Mouse (Mus musculus) stomach, embryonic 14.5 days (tissue): ENCODE measurements around the gene Bclaf1. TPM values are rescaled to one million over a fixed set of nuclear protein-coding genes. Genes with fewer than 3 reads are reported as not detected.

Source experiments
- ATAC-seq: fragments of 200-750 bp; cut with Nextera tagmentation; 2 replicates; pipeline ENCODE4 v1.8.0; 2017; ENCODE audit warnings: low read depth, moderate TSS enrichment; ENCODE audit not compliant: insufficient number of reproducible peaks, insufficient read depth, low FRiP score
- H3K27ac ChIP-seq: fragments of 300-500 bp; sonication (generic); 2 replicates; pipeline ENCODE4 v1.5.1; 2014; ENCODE audit warnings: mild to moderate bottlenecking, low read length, moderate library complexity, mixed read lengths
- H3K27me3 ChIP-seq: fragments of 300-500 bp; sonication (generic); 2 replicates; pipeline ENCODE4 v1.6.1; 2014; ENCODE audit warnings: low read length, control low read depth, mixed read lengths; ENCODE audit not compliant: control insufficient read depth, insufficient read depth
- H3K36me3 ChIP-seq: fragments of 300-500 bp; sonication (generic); 2 replicates; pipeline ENCODE4 v1.6.1; 2014; ENCODE audit warnings: mild to moderate bottlenecking, control low read depth, low read length, moderate library complexity, mixed read lengths; ENCODE audit not compliant: control insufficient read depth, insufficient read depth
- H3K4me1 ChIP-seq: fragments of 300-500 bp; sonication (generic); 2 replicates; pipeline ENCODE4 v1.6.1; 2014; ENCODE audit warnings: low read length, control low read depth, mixed read lengths; ENCODE audit not compliant: control insufficient read depth, insufficient read depth
- H3K4me2 ChIP-seq: fragments of 300-500 bp; sonication (generic); replicated peaks from 2 replicates; pipeline ENCODE4 v1.6.1; 2014; ENCODE audit warnings: low read depth, low read length, control low read depth
- H3K4me3 ChIP-seq: fragments of 300-500 bp; sonication (generic); 2 replicates; pipeline ENCODE4 v1.5.1; 2014; ENCODE audit warnings: low read depth, low read length, control low read depth
- H3K9ac ChIP-seq: fragments of 300-500 bp; sonication (generic); replicated peaks from 2 replicates; pipeline ENCODE4 v1.6.1; 2014; ENCODE audit warnings: low read depth, mild to moderate bottlenecking, control low read depth, low read length, moderate library complexity, mixed read lengths
- H3K9me3 ChIP-seq: fragments of 300-500 bp; sonication (generic); 2 replicates; pipeline ENCODE4 v1.6.1; 2016; ENCODE audit warnings: low read depth, low read length, control low read depth; ENCODE audit not compliant: control insufficient read depth
- WGBS: fragments of 180-500 bp; shearing (Covaris S2); extraction: QIAGEN DNeasy Blood & Tissue Kit; methylation state at CpG from one replicate; pipeline ENCODE4 v1.1.7; 2014; 5-methylcytosine and 5-hydroxymethylcytosine counted together
- polyA plus RNA-seq: library from polyadenylated mRNA; unstranded; fragments of >200 nt; fragmentation: Nextera tagmentation; extraction: Ambion mirVana; gene quantifications from 2 replicates; pipeline ENCODE4 v1.2.1, GENCODE M21; 2014

Gene Bclaf1
- polyA plus RNA-seq, 1 experiment from 2014 or later = 149 TPM

DNA sequence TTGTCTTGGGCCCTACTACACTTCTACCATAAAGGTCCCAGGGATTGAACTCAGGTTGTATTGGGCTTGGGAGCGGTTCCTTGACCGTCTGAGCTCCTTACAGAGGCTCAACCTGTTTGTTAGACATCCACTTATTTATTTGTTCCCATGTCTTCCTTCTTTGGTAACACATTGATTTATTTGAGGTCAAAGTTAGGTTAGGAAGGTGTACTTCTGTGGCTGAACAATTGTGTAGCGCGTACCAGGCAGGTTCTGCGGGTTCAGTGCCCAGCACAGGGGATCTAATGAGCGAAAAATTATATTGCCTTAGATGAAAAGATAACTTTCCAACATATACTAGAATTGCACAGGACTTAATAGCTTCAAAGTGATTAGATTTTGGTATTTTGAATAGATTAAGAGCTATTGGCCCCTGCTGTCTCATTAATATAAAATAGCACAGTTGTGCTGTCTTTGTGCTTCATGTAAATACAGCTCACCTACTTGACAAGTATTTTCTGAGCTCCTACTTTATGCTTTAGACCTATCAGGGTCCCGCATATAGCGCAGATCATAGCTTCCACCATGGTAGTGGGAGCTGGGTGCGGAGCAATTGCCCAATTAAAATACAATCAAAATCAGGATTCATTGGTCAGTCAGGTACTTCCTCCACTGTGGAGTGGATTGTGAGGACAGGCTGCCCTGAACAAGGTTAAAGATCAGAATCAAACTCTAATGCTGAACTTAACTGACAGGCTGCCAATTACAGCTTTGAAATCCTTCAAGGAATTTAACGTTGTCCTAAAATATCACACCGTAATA lies 1.1 kb upstream of the Bclaf1 start:
- no peak for ATAC-seq
- H3K27ac ChIP-seq = peak overlapping the region; percentile 98
- peak overlapping the region; percentile 92 for H3K4me3 ChIP-seq
- H3K4me2 ChIP-seq = peak overlapping the region; percentile 54
- H3K9me3 ChIP-seq = no peaks in the 10 kb centered on the region
- WGBS = 39% methylated on average over 11 of the region's 11 CpGs
- no peaks in the 10 kb centered on the region for H3K27me3 ChIP-seq
- H3K4me1 ChIP-seq = peaks cover 9% of the 10 kb centered on the region; the same call in 1 of the 2 replicates
- no peaks in the 10 kb centered on the region for H3K36me3 ChIP-seq
- H3K9ac ChIP-seq = peak overlapping the region; percentile 55

DNA sequence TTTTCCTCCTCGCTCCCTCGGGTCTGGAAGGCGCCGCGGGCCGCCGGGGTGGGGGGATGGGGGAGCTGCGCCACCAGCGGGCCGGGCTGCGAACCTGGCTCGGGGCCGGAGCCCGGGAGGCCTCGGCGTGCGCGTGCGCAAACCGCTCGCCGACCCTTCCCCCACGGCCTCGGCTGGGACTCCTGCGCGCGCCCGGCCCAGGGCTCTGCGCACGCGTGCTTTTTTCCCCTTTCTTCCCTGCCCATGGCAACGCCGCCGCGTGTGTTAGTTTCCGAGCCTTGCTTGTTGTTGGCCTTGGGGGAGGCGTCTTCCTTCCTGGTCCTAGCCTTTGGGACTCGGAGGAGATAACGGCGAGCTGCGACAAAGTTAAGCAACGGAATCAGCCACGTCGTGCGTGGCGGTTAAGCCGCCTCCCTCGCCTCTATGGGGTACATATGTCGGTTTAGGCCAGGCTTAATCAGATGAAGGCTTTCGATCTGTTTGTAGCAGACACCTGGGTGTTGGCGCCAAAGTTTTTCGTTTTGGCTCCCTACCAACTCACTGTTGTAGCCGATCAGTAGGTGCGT lies 550 bp downstream of the Bclaf1 start:
- peak; percentile 68 for ATAC-seq
- H3K4me2 ChIP-seq = peak overlapping the region; percentile 57
- peak overlapping the region; percentile 92 for H3K4me3 ChIP-seq
- H3K27me3 ChIP-seq = no peaks in the 10 kb centered on the region
- H3K27ac ChIP-seq = peak overlapping the region; percentile 98
- no peaks in the 10 kb centered on the region for H3K9me3 ChIP-seq
- H3K9ac ChIP-seq = peak overlapping the region; percentile 93
- peaks cover 3% of the 10 kb centered on the region; the same call in 1 of the 2 replicates for H3K36me3 ChIP-seq
- under 1% methylated on average over 52 of the region's 54 CpGs for WGBS
- H3K4me1 ChIP-seq = peaks cover 9% of the 10 kb centered on the region; the same call in 1 of the 2 replicates

DNA sequence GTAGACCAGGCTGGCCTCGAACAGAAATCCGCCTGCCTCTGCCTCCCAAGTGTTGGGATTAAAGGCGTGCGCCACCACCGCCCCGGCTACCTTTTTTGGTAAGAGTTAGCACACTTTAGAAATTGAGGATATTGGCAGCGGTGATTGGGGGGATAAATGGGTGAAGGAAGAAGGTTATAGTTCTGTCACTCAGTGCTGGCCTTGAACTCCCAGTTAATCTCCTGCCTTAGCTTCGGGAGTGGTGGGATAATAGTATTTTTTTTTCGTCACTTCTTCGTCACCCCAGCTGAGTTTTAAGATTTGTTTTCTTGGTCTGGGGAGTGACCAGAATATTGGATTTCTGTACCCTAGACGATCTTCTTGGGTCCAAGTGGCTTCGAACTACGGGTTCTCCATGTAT lies 1.2 kb downstream of the Bclaf1 start:
- Histone ChIP-seq H3K9me3 (no peaks in the 10 kb centered on the region), H3K9ac (peak overlapping the region; percentile 93; the same call in 1 of the 2 replicates), H3K4me2 (peak overlapping the region; percentile 57), H3K36me3 (peaks cover 9% of the 10 kb centered on the region; the same call in 1 of the 2 replicates), H3K4me1 (peaks cover 9% of the 10 kb centered on the region; the same call in 1 of the 2 replicates), H3K27me3 (no peaks in the 10 kb centered on the region), H3K4me3 (peak overlapping the region; percentile 92), H3K27ac (peak overlapping the region; percentile 98; the same call in 1 of the 2 replicates)
- 47% methylated on average over 13 of the region's 13 CpGs for WGBS
- no peak for ATAC-seq

DNA sequence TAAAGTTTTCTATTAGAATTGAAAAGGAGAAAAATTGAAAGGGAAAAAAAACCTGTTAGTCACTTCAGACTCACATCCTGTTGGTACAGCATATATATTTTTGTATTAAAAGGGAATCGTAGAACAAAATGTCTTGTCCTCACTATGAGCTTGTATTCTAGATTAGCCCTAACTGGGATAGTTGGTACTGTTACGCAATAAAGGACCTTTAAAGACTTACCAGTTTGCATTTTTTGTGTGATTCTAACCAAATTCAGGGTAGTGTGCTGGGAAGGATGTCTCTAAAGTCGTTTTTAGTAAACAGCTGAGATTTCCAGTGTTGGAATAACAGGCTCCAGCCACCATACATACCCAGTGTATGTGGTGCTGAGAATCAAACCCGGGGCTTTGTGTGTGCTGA lies 1.7 kb downstream of the Bclaf1 start:
- no peak for ATAC-seq
- H3K4me3 ChIP-seq = no peak overlapping the region
- H3K27me3 ChIP-seq = no peaks in the 10 kb centered on the region
- no peak overlapping the region for H3K27ac ChIP-seq
- WGBS = 86% methylated on average over 4 of the region's 4 CpGs
- H3K9me3 ChIP-seq = no peaks in the 10 kb centered on the region
- H3K4me2 ChIP-seq = peak overlapping the region; percentile 57
- H3K4me1 ChIP-seq = peaks cover 9% of the 10 kb centered on the region; the same call in 1 of the 2 replicates
- H3K9ac ChIP-seq = no peak overlapping the region
- H3K36me3 ChIP-seq = peaks cover 10% of the 10 kb centered on the region; the same call in 1 of the 2 replicates

DNA sequence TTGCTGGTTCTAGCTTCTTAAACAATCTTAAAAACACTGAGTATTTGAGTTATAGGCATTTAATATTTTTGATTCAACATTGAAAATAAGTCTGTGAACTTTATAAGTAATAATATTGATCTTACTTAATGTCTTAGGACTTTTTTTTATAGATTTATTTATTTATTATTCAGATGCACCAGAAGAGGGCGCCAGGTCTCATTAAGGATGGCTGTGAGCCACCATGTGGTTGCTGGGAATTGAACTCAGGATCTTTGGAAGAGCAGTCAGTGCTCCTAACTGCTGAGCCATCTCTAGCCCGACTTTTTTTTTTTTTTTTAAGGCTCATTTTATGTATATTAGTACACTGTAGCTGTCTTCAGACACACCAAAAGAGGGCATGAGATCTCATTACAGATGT lies 2.5 kb downstream of the Bclaf1 start:
- Histone ChIP-seq H3K4me3 (no peak overlapping the region), H3K4me2 (no peak overlapping the region)
- 54% methylated on average over 2 of the region's 2 CpGs for WGBS

DNA sequence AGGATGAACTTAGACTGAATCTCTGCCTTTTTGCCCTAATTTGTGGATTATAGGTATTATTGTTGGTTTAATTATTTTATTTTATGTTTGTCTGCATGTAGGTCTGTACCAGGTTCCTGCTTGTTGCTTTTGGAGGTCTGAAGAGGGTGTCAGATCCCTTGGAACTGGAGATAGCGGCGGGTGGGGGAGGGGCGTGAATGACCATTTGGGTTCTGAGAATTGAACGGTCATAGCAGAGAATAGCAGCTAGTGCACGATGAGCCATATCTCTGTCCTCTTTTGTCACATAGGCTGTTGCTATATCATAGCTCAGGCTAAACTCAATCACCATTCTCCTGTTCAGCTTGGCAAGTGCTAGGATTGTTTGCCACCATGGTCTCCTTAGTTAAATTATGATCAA lies 5.2 kb downstream of the Bclaf1 start:
- no peak overlapping the region for H3K27ac ChIP-seq
- no peaks in the 10 kb centered on the region for H3K9me3 ChIP-seq
- no peak overlapping the region for H3K4me3 ChIP-seq
- peaks cover 21% of the 10 kb centered on the region; the same call in 1 of the 2 replicates for H3K36me3 ChIP-seq
- H3K4me1 ChIP-seq = peaks cover 9% of the 10 kb centered on the region; the same call in 1 of the 2 replicates
- ATAC-seq = no peak
- no peak overlapping the region for H3K4me2 ChIP-seq
- no peak overlapping the region for H3K9ac ChIP-seq
- H3K27me3 ChIP-seq = no peaks in the 10 kb centered on the region
- WGBS = 84% methylated on average over 5 of the region's 5 CpGs

More for the DNA sequence above, 2.5 kb downstream of the Bclaf1 start:
- peaks cover 9% of the 10 kb centered on the region; the same call in 1 of the 2 replicates for H3K4me1 ChIP-seq
- no peaks in the 10 kb centered on the region for H3K9me3 ChIP-seq
- no peak overlapping the region for H3K27ac ChIP-seq
- ATAC-seq = no peak
- peaks cover 10% of the 10 kb centered on the region; the same call in 1 of the 2 replicates for H3K36me3 ChIP-seq
- no peaks in the 10 kb centered on the region for H3K27me3 ChIP-seq
- no peak overlapping the region for H3K9ac ChIP-seq

DNA sequence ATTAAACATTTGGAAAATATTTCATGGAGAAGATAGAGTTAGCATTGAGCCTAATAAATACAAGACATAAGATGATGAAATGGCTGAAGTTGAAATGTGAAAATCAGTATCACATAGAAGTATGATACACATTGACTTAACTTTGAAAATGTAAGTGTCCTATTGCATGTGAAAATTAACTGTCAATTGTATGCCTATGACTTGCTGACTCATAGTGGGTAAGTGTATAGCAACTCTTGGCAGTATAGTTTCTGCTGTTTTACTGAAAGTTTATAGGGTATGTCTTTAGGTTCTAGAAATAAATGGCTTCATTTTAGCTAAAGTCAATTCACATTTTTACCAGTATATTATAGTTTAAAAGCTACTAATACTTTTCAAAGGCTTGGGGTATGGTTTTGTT lies 14.0 kb downstream of the Bclaf1 start:
- Histone ChIP-seq H3K9ac (no peak overlapping the region), H3K27ac (no peak overlapping the region), H3K9me3 (no peaks in the 10 kb centered on the region), H3K4me1 (no peaks in the 10 kb centered on the region), H3K4me3 (no peak overlapping the region), H3K27me3 (no peaks in the 10 kb centered on the region), H3K36me3 (peaks cover 62% of the 10 kb centered on the region), H3K4me2 (no peak overlapping the region)
- no peak for ATAC-seq

DNA sequence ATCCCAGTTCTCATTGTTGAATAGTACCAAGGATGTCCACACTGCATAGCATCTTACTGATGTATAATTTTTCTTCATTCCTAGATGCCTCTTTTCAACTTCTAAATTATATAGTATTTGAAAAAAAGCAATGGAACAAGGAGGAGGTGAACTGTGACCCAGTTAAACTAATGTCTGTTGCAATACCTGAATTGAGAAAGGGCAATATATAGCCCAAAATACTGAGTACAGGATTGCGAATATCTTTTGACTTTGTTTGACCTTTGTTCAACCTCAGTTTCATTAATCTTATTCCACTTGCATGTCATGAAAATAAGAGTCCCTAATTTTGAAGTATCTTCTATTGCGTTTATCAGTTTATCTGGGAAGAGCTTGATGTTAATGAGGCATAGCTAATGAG lies 19.0 kb downstream of the Bclaf1 start:
- 79% methylated on average over 2 of the region's 2 CpGs for WGBS
- Histone ChIP-seq H3K27me3 (no peaks in the 10 kb centered on the region), H3K4me2 (no peak overlapping the region), H3K4me3 (no peak overlapping the region), H3K9ac (no peak overlapping the region), H3K9me3 (no peaks in the 10 kb centered on the region), H3K36me3 (peaks cover 75% of the 10 kb centered on the region), H3K27ac (no peak overlapping the region), H3K4me1 (no peaks in the 10 kb centered on the region)
- ATAC-seq = no peak
